Mouse (Mus musculus): ENCODE data around the gene Zdhhc13. TPM values are rescaled to one million over a fixed set of nuclear protein-coding genes. Genes with fewer than 3 reads are reported as not detected.

Gene Zdhhc13
- total RNA-seq (2021): 10 to 100 TPM; 13.9 to 16.5 TPM

GRCm38 (mm10) chr7:48788851-48789572 lies at the start of gene Zdhhc13:
Gene Zdhhc13, plus strand, starts transcription at chr7:48789003.
- peak; percentile 93 to 95 for DNase-seq
- intact Hi-C loops (cut with DNase I): no loop called here

GRCm38 (mm10) chr7:48749298-48750163 lies 39.3 kb upstream of the Zdhhc13 start:
- peak; percentile 85 to 90 for DNase-seq
- intact Hi-C loops (cut with DNase I): loop anchor here (1.0 to 2.0 kb wide), 2 partner anchors 127 to 372 kb away; no protein-coding TSS in a partner anchor

- DNase-seq: no peak
- intact Hi-C loops (cut with DNase I): loop anchor here (1.0 to 2.0 kb wide), 2 partner anchors 127 to 371 kb away; no protein-coding TSS in a partner anchor
These were observed 38.5 kb upstream of the Zdhhc13 start for GRCm38 (mm10) chr7:48750164-48750809.

GRCm38 (mm10) chr7:48751222-48751621 lies 37.6 kb upstream of the Zdhhc13 start:
- intact Hi-C loops (cut with DNase I): loop anchor here (2.0 kb wide), 1 partner anchor 126 kb away; no protein-coding TSS in a partner anchor
- DNase-seq: no peak

GRCm38 (mm10) chr7:48754415-48754974 lies 34.3 kb upstream of the Zdhhc13 start:
- intact Hi-C loops (cut with DNase I): no loop called here

GRCm38 (mm10) chr7:48755825-48756224 lies 33.0 kb upstream of the Zdhhc13 start:
- intact Hi-C loops (cut with DNase I): no loop called here
- no peak for DNase-seq

More at GRCm38 (mm10) chr7:48754415-48754974, 34.3 kb upstream of the Zdhhc13 start:
- no peak for DNase-seq

GRCm38 (mm10) chr7:48756306-48756931 lies 32.4 kb upstream of the Zdhhc13 start:
- DNase-seq: no peak
- intact Hi-C loops (cut with DNase I): no loop called here

- no peak for DNase-seq
- intact Hi-C loops (cut with DNase I): no loop called here
These were observed 30.7 kb upstream of the Zdhhc13 start for GRCm38 (mm10) chr7:48758083-48758482.

GRCm38 (mm10) chr7:48760789-48761188 lies 28.0 kb upstream of the Zdhhc13 start:
- DNase-seq: no peak
- intact Hi-C loops (cut with DNase I): no loop called here

GRCm38 (mm10) chr7:48762289-48762688 lies 26.5 kb upstream of the Zdhhc13 start:
- intact Hi-C loops (cut with DNase I): no loop called here

GRCm38 (mm10) chr7:48762721-48763120 lies 26.1 kb upstream of the Zdhhc13 start:
- intact Hi-C loops (cut with DNase I): no loop called here
- DNase-seq: no peak

More at GRCm38 (mm10) chr7:48762289-48762688, 26.5 kb upstream of the Zdhhc13 start:
- no peak for DNase-seq

GRCm38 (mm10) chr7:48765959-48766358 lies 22.8 kb upstream of the Zdhhc13 start:
- no peak for DNase-seq
- intact Hi-C loops (cut with DNase I): no loop called here

GRCm38 (mm10) chr7:48769721-48770120 lies 19.1 kb upstream of the Zdhhc13 start:
- intact Hi-C loops (cut with DNase I): no loop called here
- DNase-seq: peak in 1 of 2 experiments; percentile 5

GRCm38 (mm10) chr7:48772060-48772734 lies 16.6 kb upstream of the Zdhhc13 start:
- intact Hi-C loops (cut with DNase I): no loop called here
- DNase-seq: no peak

- no peak for DNase-seq
- intact Hi-C loops (cut with DNase I): no loop called here
These were observed 15.5 kb upstream of the Zdhhc13 start for GRCm38 (mm10) chr7:48773333-48773732.

- intact Hi-C loops (cut with DNase I): no loop called here
- no peak for DNase-seq
These were observed 14.2 kb upstream of the Zdhhc13 start for GRCm38 (mm10) chr7:48774633-48775032.

- intact Hi-C loops (cut with DNase I): no loop called here
- DNase-seq: no peak
These were observed 13.4 kb upstream of the Zdhhc13 start for GRCm38 (mm10) chr7:48775436-48775835.

- intact Hi-C loops (cut with DNase I): no loop called here
- no peak for DNase-seq
These were observed 10.9 kb upstream of the Zdhhc13 start for GRCm38 (mm10) chr7:48777721-48778504.

GRCm38 (mm10) chr7:48779110-48779509 lies 9.7 kb upstream of the Zdhhc13 start:
- no peak for DNase-seq
- intact Hi-C loops (cut with DNase I): no loop called here

All from heart, postnatal 10 days (tissue).